Mouse (Mus musculus) forebrain, embryonic 14.5 days (tissue): ENCODE measurements around the gene Hnrnpul2. TPM values are rescaled to one million over a fixed set of nuclear protein-coding genes. Genes with fewer than 3 reads are reported as not detected.
A peak's percentile ranks its signal among the peaks of the same experiment; 100 is the strongest.
"Not testable (repeated sequence)": the region's sequence is repeated elsewhere in the genome, so short reads cannot be mapped to it uniquely, and the experiment has no call there.

Experiments used
- ATAC-seq: fragments of 200-750 bp; cut with Nextera tagmentation; 2 replicates; pipeline ENCODE4 v1.8.0; 2017; ENCODE audit warnings: mild to moderate bottlenecking, moderate library complexity
- DNase-seq: peaks from one replicate; pipeline ENCODE4 v3.0.0-alpha.2; 2015; ENCODE audit warnings: low spot score
- H3K27ac ChIP-seq: fragments of 300-500 bp; sonication (generic); 2 replicates; pipeline ENCODE4 v1.5.1; 2014; ENCODE audit warnings: low read depth, mild to moderate bottlenecking, control low read depth, low read length, moderate library complexity
- H3K27me3 ChIP-seq: fragments of 300-500 bp; sonication (generic); replicated peaks from 2 replicates; pipeline ENCODE4 v1.6.1; 2014; ENCODE audit warnings: low read length, control low read depth, mixed read lengths; ENCODE audit not compliant: control insufficient read depth, insufficient read depth
- H3K36me3 ChIP-seq: fragments of 300-500 bp; sonication (generic); 2 replicates; pipeline ENCODE4 v1.6.1; 2014; ENCODE audit warnings: low read length, control low read depth; ENCODE audit not compliant: control insufficient read depth, insufficient read depth
- H3K4me1 ChIP-seq: fragments of 300-500 bp; sonication (generic); 2 replicates; pipeline ENCODE4 v1.6.1; 2014; ENCODE audit warnings: antibody characterized with exemption, low read length, control low read depth; ENCODE audit not compliant: control insufficient read depth, insufficient read depth
- H3K4me2 ChIP-seq: fragments of 300-500 bp; sonication (generic); 2 replicates; pipeline ENCODE4 v1.6.1; 2014; ENCODE audit warnings: mild to moderate bottlenecking, control low read depth, low read length
- H3K4me3 ChIP-seq: fragments of 300-500 bp; sonication (generic); 2 replicates; pipeline ENCODE4 v1.5.1; 2014; ENCODE audit warnings: low read depth, low read length, control low read depth
- H3K9ac ChIP-seq: fragments of 300-500 bp; sonication (generic); 2 replicates; pipeline ENCODE4 v1.6.1; 2014; ENCODE audit warnings: mild to moderate bottlenecking, low read length, control low read depth, moderate library complexity
- H3K9me3 ChIP-seq: fragments of 300-500 bp; sonication (generic); replicated peaks from 2 replicates; pipeline ENCODE4 v1.6.1; 2016; ENCODE audit warnings: low read length, control low read depth, mixed read lengths; ENCODE audit not compliant: control insufficient read depth
- WGBS: fragments of 180-500 bp; shearing (Covaris S2); extraction: QIAGEN DNeasy Blood & Tissue Kit; methylation state at CpG from one replicate; pipeline ENCODE4 v1.1.7; 2014; 5-methylcytosine and 5-hydroxymethylcytosine counted together
- polyA plus RNA-seq: library from polyadenylated mRNA; unstranded; fragments of >200 nt; fragmentation: Nextera tagmentation; extraction: Ambion mirVana; gene quantifications from 2 replicates; pipeline ENCODE4 v1.2.1, GENCODE M21; 2014

Hnrnpul2 gene
- polyA plus RNA-seq, 1 experiment from 2014 or later, result 7.2 TPM

GRCm38 (mm10) chr19:8859018-8859417, 39.2 kb downstream of the Hnrnpul2 start:
- H3K9ac ChIP-seq, result no peak overlapping the region
- no peak for ATAC-seq
- no peaks in the 10 kb centered on the region for H3K27me3 ChIP-seq
- no peaks in the 10 kb centered on the region for H3K4me1 ChIP-seq
- no peak overlapping the region for H3K4me3 ChIP-seq
- H3K27ac ChIP-seq, result no peak overlapping the region
- H3K36me3 ChIP-seq, result no peaks in the 10 kb centered on the region
- WGBS, result 8% methylated on average over 1 of the region's 1 CpGs
- DNase-seq, result peak; percentile 45
- H3K9me3 ChIP-seq, result no peaks in the 10 kb centered on the region
- H3K4me2 ChIP-seq, result no peak overlapping the region

GRCm38 (mm10) chr19:8864265-8864664, 44.5 kb downstream of the Hnrnpul2 start:
- ATAC-seq (no peak), DNase-seq (no peak)
- H3K4me1 ChIP-seq, result no peaks in the 10 kb centered on the region
- H3K4me3 ChIP-seq, result no peak overlapping the region
- H3K9ac ChIP-seq, result no peak overlapping the region
- no peak overlapping the region for H3K4me2 ChIP-seq
- H3K36me3 ChIP-seq, result no peaks in the 10 kb centered on the region
- no peak overlapping the region for H3K27ac ChIP-seq
- WGBS, result 86% methylated on average over 6 of the region's 6 CpGs
- no peaks in the 10 kb centered on the region for H3K27me3 ChIP-seq
- H3K9me3 ChIP-seq, result no peaks in the 10 kb centered on the region

GRCm38 (mm10) chr19:8870381-8870780, 50.6 kb downstream of the Hnrnpul2 start:
- DNase-seq, H3K9ac ChIP-seq, H3K27ac ChIP-seq, H3K4me1 ChIP-seq, H3K4me2 ChIP-seq, H3K27me3 ChIP-seq, ATAC-seq, H3K4me3 ChIP-seq, H3K9me3 ChIP-seq: not testable (repeated sequence)
- peaks cover 21% of the 10 kb centered on the region for H3K36me3 ChIP-seq
- WGBS, result 80% methylated on average over 3 of the region's 3 CpGs

GRCm38 (mm10) chr19:8870838-8871237, 51.0 kb downstream of the Hnrnpul2 start:
- Histone ChIP-seq H3K27me3 (no peaks in the 10 kb centered on the region), H3K9ac (peak overlapping the region; percentile 95), H3K4me2 (peak overlapping the region; percentile 95), H3K4me3 (peak overlapping the region; percentile 96), H3K9me3 (no peaks in the 10 kb centered on the region), H3K4me1 (peaks cover 7% of the 10 kb centered on the region), H3K36me3 (peaks cover 24% of the 10 kb centered on the region), H3K27ac (no peak overlapping the region)
- DNase-seq (no peak), ATAC-seq (0 out of 2 replicates have a peak, but pooled peaks have one; percentile 8)
- 56% methylated on average over 9 of the region's 9 CpGs for WGBS

- Histone ChIP-seq H3K36me3 (peaks cover 31% of the 10 kb centered on the region), H3K27me3 (no peaks in the 10 kb centered on the region), H3K9ac (peak within 1 kb of the TSS; percentile 95), H3K27ac (peak within 1 kb of the TSS; percentile 48; the same call in 1 of the 2 replicates), H3K4me1 (peaks cover 7% of the 10 kb centered on the region), H3K4me3 (peak within 1 kb of the TSS; percentile 96), H3K4me2 (peak within 1 kb of the TSS; percentile 95), H3K9me3 (no peaks in the 10 kb centered on the region)
- ATAC-seq (peak; percentile 98), DNase-seq (peak; percentile 97)
- WGBS, result 2% methylated on average over 59 of the region's 59 CpGs
These were observed 51.7 kb downstream of the Hnrnpul2 start, which contains the start of gene Ubxn1 for GRCm38 (mm10) chr19:8871267-8872186. Gene Ubxn1 (plus strand): TSS chr19:8871496.

GRCm38 (mm10) chr19:8872266-8872840, 52.5 kb downstream of the Hnrnpul2 start:
- Histone ChIP-seq H3K9ac (peak overlapping the region; percentile 95), H3K4me3 (peak overlapping the region; percentile 96), H3K36me3 (peaks cover 38% of the 10 kb centered on the region), H3K4me2 (peak overlapping the region; percentile 95), H3K27ac (no peak overlapping the region), H3K9me3 (no peaks in the 10 kb centered on the region), H3K27me3 (no peaks in the 10 kb centered on the region), H3K4me1 (peaks cover 7% of the 10 kb centered on the region)
- DNase-seq, result no peak
- WGBS, result 82% methylated on average over 10 of the region's 10 CpGs
- no peak for ATAC-seq

DNA sequence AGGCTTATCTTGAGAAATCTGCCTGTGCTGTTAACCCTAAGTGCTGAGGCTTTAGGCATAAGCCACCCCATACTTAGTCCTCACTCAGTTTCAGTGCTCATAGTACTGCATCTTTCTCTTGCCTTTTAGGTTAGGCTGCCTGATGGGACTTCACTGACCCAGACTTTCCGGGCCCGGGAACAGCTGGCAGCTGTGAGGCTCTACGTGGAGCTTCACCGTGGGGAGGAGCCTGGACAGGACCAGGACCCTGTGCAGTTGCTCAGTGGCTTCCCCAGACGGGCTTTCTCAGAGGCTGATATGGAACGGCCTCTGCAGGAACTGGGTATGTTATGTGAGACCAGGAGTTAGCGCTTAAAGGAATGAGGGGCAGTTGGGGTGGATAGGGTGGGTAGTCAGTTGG, 55.2 kb downstream of the Hnrnpul2 start:
- Histone ChIP-seq H3K4me3 (no peak overlapping the region), H3K4me2 (no peak overlapping the region), H3K4me1 (peaks cover 7% of the 10 kb centered on the region), H3K36me3 (peaks cover 48% of the 10 kb centered on the region), H3K27me3 (no peaks in the 10 kb centered on the region), H3K27ac (no peak overlapping the region), H3K9ac (no peak overlapping the region), H3K9me3 (no peaks in the 10 kb centered on the region)
- WGBS, result 94% methylated on average over 7 of the region's 7 CpGs
- ATAC-seq (no peak), DNase-seq (no peak)

DNA sequence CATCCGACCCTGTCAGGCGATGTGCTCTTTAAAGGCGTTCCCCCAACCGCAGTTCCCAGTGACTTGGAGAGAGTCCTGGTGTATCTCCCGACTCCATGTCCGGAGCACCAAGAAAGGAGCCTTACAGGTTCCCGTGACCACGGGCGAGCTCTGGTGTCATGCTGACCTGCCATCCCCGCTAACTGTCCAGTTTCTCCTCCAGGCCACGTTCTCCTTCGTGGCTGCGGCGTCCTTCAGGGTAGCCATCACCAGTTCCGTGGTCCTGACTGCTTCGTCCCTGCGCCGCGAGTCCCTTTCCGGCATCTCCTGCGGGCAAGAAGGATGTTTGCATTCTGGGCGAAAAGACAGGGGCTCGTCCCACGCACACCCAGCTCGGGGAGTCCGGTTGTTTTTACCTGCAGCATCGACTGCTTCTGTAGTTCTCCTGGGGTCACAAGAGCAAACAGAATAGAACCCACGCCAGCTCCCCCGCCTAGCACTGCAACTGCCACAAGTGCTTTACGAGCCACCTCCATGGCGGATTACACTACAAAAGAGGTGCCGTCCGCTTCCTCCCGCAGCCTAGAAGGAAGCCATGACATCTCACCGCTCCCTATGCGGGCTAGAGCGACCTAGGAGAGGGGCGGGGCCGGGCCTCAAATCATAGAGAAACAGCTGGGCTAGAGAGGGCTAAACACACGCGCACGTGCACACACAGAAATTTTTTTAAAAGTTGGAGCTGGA, 60.7 kb downstream of the Hnrnpul2 start, which contains the start of gene Uqcc3:
Gene Uqcc3, minus strand, starts transcription at position 613 of the 723 bp plus-strand sequence.
- H3K27me3 ChIP-seq, result no peaks in the 10 kb centered on the region
- no peaks in the 10 kb centered on the region for H3K9me3 ChIP-seq
- H3K9ac ChIP-seq, result peak within 1 kb of the TSS; percentile 83
- H3K36me3 ChIP-seq, result peaks cover 25% of the 10 kb centered on the region
- 0 out of 2 replicates have a peak, but pooled peaks cover 3% of the 10 kb centered on the region for H3K4me1 ChIP-seq
- H3K4me3 ChIP-seq, result peak within 1 kb of the TSS; percentile 67
- H3K4me2 ChIP-seq, result peak within 1 kb of the TSS; percentile 94
- under 1% methylated on average over 42 of the region's 42 CpGs for WGBS
- H3K27ac ChIP-seq, result peak within 1 kb of the TSS; percentile 61
- ATAC-seq (peak; percentile 98), DNase-seq (peak; percentile 92)
